8 mouse cellular contexts compared by ENCODE assay signal in genomic region chr5:65764786-65765634, GRCm38 (mm10). TPM values are rescaled to one million over a fixed set of nuclear protein-coding genes. Genes with fewer than 3 reads are reported as not detected.
DNase-seq lines count a peak whose midpoint lies in the region; ATAC-seq and TF ChIP-seq lines count a peak whose summit lies in the region.

No protein-coding gene starts in this region.

- peak; percentile 89 for ATAC-seq in erythroid progenitor cell, adult 5-6 weeks (replicated peaks; ENCODE audit: low FRiP score, poor library complexity, severe bottlenecking)
- ATAC-seq in heart, embryonic 11.5 days (replicated peaks; ENCODE audit: insufficient number of reproducible peaks, low FRiP score, low TSS enrichment) = peak; percentile 83
- ATAC-seq in kidney, embryonic 15.5 days (replicated peaks; ENCODE audit: low FRiP score) = peak; percentile 91
- peak; percentile 96 for ATAC-seq in monocyte, adult 5-6 weeks (replicated peaks; ENCODE audit: insufficient number of reproducible peaks, low FRiP score, low TSS enrichment, poor library complexity, severe bottlenecking)

- H3K4me2 ChIP-seq in heart, embryonic 11.5 days = peak overlapping the region; percentile 71
- H3K4me2 ChIP-seq in kidney, embryonic 15.5 days = peak overlapping the region; percentile 84

- no peak for TF ChIP-seq CTCF in liver, adult 2 months (IDR thresholded peaks at IDR 0.05; ENCODE audit: low read depth, low read length)

- peak overlapping the region; percentile 94 for H3K4me3 ChIP-seq in brown adipose tissue, adult 24 weeks (ENCODE audit: insufficient read depth, low read depth, low read length)
- H3K4me3 ChIP-seq in heart, embryonic 11.5 days (ENCODE audit: low read depth, low read length) = peak overlapping the region; percentile 96
- H3K4me3 ChIP-seq in kidney, embryonic 15.5 days (replicated peaks) = peak overlapping the region; percentile 78
- H3K4me3 ChIP-seq in liver, adult 2 months (ENCODE audit: insufficient read depth, low read depth, low read length) = peak overlapping the region; percentile 69

- H3K27me3 ChIP-seq in heart, embryonic 11.5 days (ENCODE audit: control insufficient read depth, insufficient read depth, low read length) = no peaks in the 10 kb centered on the region
- H3K27me3 ChIP-seq in kidney, embryonic 15.5 days = no peaks in the 10 kb centered on the region
- no peaks in the 10 kb centered on the region for H3K27me3 ChIP-seq in liver, adult 2 months (ENCODE audit: control insufficient read depth, insufficient read depth, low read length)

- peak overlapping the region; percentile 100 for H3K9ac ChIP-seq in heart, embryonic 11.5 days (ENCODE audit: low read depth, low read length)
- H3K9ac ChIP-seq in kidney, embryonic 15.5 days = peak overlapping the region; percentile 99
- peak overlapping the region; percentile 69 for H3K9ac ChIP-seq in liver, adult 2 months (ENCODE audit: low read depth, low read length)

- H3K9me3 ChIP-seq in heart, embryonic 11.5 days (replicated peaks; ENCODE audit: control insufficient read depth, low read length) = no peaks in the 10 kb centered on the region
- H3K9me3 ChIP-seq in kidney, embryonic 15.5 days (replicated peaks) = no peaks in the 10 kb centered on the region

- peak; percentile 94 for DNase-seq in CD4-positive, CD25-positive, alpha-beta regulatory T cell, adult 2 months (ENCODE audit: low read depth, low spot score)
- peak; percentile 92 for DNase-seq in liver, adult 2 months (ENCODE audit: extremely low read depth, low read depth, low spot score)
- peak; percentile 92 to 94 for DNase-seq in spleen, postnatal 36 days (ENCODE audit: low spot score in 2 of 2)

- peak overlapping the region; percentile 50 for H3K27ac ChIP-seq in brown adipose tissue, adult 24 weeks (replicated peaks; ENCODE audit: low read depth, low read length)
- peak overlapping the region; percentile 100 for H3K27ac ChIP-seq in heart, embryonic 11.5 days (ENCODE audit: low read depth, low read length)
- H3K27ac ChIP-seq in kidney, embryonic 15.5 days = peak overlapping the region; percentile 99
- H3K27ac ChIP-seq in liver, adult 2 months (replicated peaks; ENCODE audit: insufficient read depth, low read depth, low read length) = peak overlapping the region; percentile 85

- 5% methylated on average over 36 of the region's 36 CpGs for WGBS in heart, embryonic 11.5 days (ENCODE audit: insufficient replicate concordance)
- WGBS in kidney, embryonic 15.5 days = 4% methylated on average over 36 of the region's 36 CpGs
- under 1% methylated on average over 36 of the region's 36 CpGs for WGBS in liver, adult 2 months

- H3K36me3 ChIP-seq in heart, embryonic 11.5 days (ENCODE audit: control insufficient read depth, insufficient read depth, low read length) = no peaks in the 10 kb centered on the region
- H3K36me3 ChIP-seq in kidney, embryonic 15.5 days = peaks cover 6% of the 10 kb centered on the region; the same call in 1 of the 2 replicates
- H3K36me3 ChIP-seq in liver, adult 2 months (ENCODE audit: control insufficient read depth, insufficient read depth, low read length) = no peaks in the 10 kb centered on the region

- no peaks in the 10 kb centered on the region for H3K4me1 ChIP-seq in brown adipose tissue, adult 24 weeks (ENCODE audit: control insufficient read depth, insufficient read depth, insufficient read length, low read length)
- peaks cover 14% of the 10 kb centered on the region for H3K4me1 ChIP-seq in heart, embryonic 11.5 days (ENCODE audit: control insufficient read depth, insufficient read depth, low read length)
- H3K4me1 ChIP-seq in kidney, embryonic 15.5 days = peaks cover 11% of the 10 kb centered on the region
- H3K4me1 ChIP-seq in liver, adult 2 months (ENCODE audit: control insufficient read depth, insufficient read depth, low read length) = peaks cover 9% of the 10 kb centered on the region; the same call in 1 of the 2 replicates

- no peak for TF ChIP-seq POLR2A in liver, adult 2 months (IDR thresholded peaks at IDR 0.05; ENCODE audit: extremely low read depth, insufficient read depth, low read length)

- peaks cover 2% of the 10 kb centered on the region; the same call in 1 of the 2 replicates for H3K79me2 ChIP-seq in liver, adult 2 months (ENCODE audit: control insufficient read depth, insufficient read depth, low read length)

RNA-seq across cellular contexts. Expression of gene N4bp2, which starts 1.7 kb away (rescaled TPM):
- polyA plus RNA-seq in brown adipose tissue, adult 24 weeks (2012; ENCODE audit: insufficient read depth, insufficient read length, missing spikeins) = 1.1 and 2.5 TPM in 2 replicates
- 53.7 and 59.1 TPM in 2 replicates for total RNA-seq in erythroid progenitor cell, adult 5-6 weeks (2015; ENCODE audit: low replicate concordance)
- 32.6 and 50.2 TPM in 2 replicates for total RNA-seq in erythroid progenitor cell, adult 5-6 weeks (2017; ENCODE audit: low replicate concordance)
- 32.7 and 47.9 TPM in 2 replicates for polyA plus RNA-seq in heart, embryonic 11.5 days (2014; fragmentation: Nextera tagmentation; extraction: Ambion mirVana)
- 26.0 and 26.5 TPM in 2 replicates for polyA plus RNA-seq in kidney, embryonic 15.5 days (2015; fragmentation: Nextera tagmentation; extraction: Ambion mirVana)
- total RNA-seq in liver, adult 2 months (2014; rRNA removed) = 21.7 and 23.8 TPM in 2 replicates
- polyA plus RNA-seq in liver, adult 2 months (2012; rRNA removed) = 4.1 and 4.6 TPM in 2 replicates
- 28.2 to 33.1 TPM (median 28.9 TPM) in 3 replicates for total RNA-seq in monocyte, adult 5-6 weeks (2017)

Comparison
In these comparisons a context has a peak if more than half of its experiments do, and no peak if none do; other contexts are left out.
1. Peak in every context shown above with its lines: DNase-seq, ATAC-seq, H3K4me3 ChIP-seq and H3K27ac ChIP-seq.
2. H3K27ac ChIP-seq: peak in every context shown above with its lines; median percentile 100 in heart, embryonic 11.5 days; 99 in kidney, embryonic 15.5 days; 85 in liver, adult 2 months; 50 in brown adipose tissue, adult 24 weeks.